Mouse (Mus musculus) B cell, adult (primary cell): ENCODE results near the gene Fam205a2. TPM values are rescaled to one million over a fixed set of nuclear protein-coding genes. Genes with fewer than 3 reads are reported as not detected.

Experiments
- total RNA-seq: library from RNA; stranded (reverse); gene quantifications from 4 replicates; pipeline ENCODE4 v1.2.4, GENCODE M21; 2023; ENCODE audit not compliant: inconsistent age

Fam205a2 gene
- not detected in 4 replicates for total RNA-seq

GRCm38 (mm10) chr4:42528075-42528474 is at the start of gene Fam205a2:
Gene Fam205a2, minus strand, starts transcription at chr4:42528175.

Other genes starting within 250 kb of the Fam205a2 start
- not detected in 4 replicates for gene Gm21953, start 233.9 kb downstream of the Fam205a2 start, total RNA-seq
- gene Fam205a3, start 209.8 kb downstream of the Fam205a2 start, total RNA-seq = not detected in 4 replicates
- not detected in 4 replicates for gene Gm21586, start 88.8 kb downstream of the Fam205a2 start, total RNA-seq
- not detected in 4 replicates for gene Gm2163, start 61.4 kb downstream of the Fam205a2 start, total RNA-seq
- not detected in 4 replicates for gene Gm10591, start 84.0 kb upstream of the Fam205a2 start, total RNA-seq
- gene Gm2564, start 101.5 kb upstream of the Fam205a2 start, total RNA-seq = not detected in 4 replicates
- gene Ccl27b, start 127.1 kb upstream of the Fam205a2 start, total RNA-seq = not detected in 4 replicates
- not detected in 4 replicates for gene Il11ra2, start 133.7 kb upstream of the Fam205a2 start, total RNA-seq
- gene 4930578G10Rik, start 207.4 kb upstream of the Fam205a2 start, total RNA-seq = not detected in 4 replicates
- gene Ccl19, start 228.4 kb upstream of the Fam205a2 start, total RNA-seq = not detected in 4 replicates
- not detected in 4 replicates for gene Ccl21a, start 245.8 kb upstream of the Fam205a2 start, total RNA-seq